Mouse (Mus musculus) heart, adult 18-20 months (tissue): ENCODE results near the gene P2ry6. TPM values are rescaled to one million over a fixed set of nuclear protein-coding genes. Genes with fewer than 3 reads are reported as not detected.

Experiments used
- DNase-seq, 2 experiments: peaks; one replicate each; pipeline ENCODE4 v3.0.0; 2021 to 2022; ENCODE audit warnings: mixed read lengths in 1 of 2
- total RNA-seq, 2 experiments: library from RNA; stranded (reverse); gene quantifications; 2 replicates each; pipeline ENCODE4 v1.2.3; 2021

Gene P2ry6
- total RNA-seq, 2 experiments from 2014 or later = 3.2 TPM

GRCm38 (mm10) chr7:100990636-100991311 lies 16.3 kb upstream of the P2ry6 start:
- peak; percentile 75 to 90 for DNase-seq

DNA sequence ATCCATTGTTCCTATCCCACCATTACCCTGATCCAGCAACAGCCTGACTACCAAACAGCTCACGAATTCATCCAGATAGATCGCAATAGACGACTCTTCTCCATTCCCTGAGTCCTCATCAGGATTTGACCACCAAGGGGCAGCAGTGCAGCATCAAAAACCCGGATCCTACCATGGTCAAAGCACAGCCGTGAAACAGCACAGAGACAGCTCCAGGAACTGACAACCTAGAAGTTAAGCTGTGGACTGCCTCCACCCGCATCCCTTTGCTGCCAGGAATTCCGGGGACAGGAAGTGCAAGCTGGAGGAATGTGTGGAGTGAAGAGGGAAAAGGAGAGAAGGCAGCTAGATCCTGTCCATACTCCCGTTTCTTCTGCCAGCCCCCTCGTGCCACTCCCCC lies 13.6 kb upstream of the P2ry6 start:
- peak; percentile 90 to 93 for DNase-seq

DNA sequence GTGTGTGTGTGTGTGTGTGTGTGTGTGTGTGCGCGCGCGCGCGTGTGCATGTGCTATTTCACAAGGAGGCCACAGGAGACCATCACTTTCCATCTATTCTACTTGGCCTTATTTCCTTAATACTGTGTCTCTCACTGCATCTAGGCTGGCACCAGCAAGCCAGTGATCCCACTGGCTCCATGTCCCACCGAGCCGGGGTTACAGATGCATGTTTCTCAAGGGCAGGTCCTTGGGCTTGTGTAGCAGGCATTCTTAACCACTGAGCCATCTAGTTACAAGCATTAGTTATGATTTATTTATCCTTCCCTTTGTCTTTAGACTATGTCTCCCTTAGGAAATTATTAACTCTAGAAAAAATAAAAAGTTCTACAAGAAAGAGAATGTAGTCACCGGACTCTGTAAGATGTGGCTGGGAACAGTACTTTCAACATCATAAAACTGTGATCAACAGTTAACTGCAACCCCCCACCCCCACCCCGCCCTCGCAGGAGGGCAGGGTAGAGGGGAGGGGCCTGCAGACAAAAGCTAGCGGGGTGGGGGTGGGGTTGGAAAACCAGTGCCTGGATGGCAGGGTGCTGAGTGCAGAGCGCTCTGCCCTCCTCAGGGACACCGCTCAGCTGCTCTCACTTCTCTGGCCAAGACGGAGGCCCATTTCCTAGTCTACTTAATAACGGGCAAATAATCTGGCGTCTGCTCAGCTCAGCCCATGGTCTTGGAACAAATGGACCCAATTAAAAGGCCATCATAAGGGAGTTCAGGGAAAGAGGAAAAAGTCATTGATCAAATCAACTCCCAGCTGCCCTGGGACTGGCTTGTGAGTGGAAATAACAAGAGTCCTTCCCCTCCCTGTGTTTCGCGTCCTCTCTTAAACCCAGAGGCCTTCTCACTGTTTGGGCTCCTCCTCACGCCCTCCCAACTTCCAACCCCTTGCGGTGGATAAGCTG lies 10.3 kb upstream of the P2ry6 start:
- no peak for DNase-seq

- DNase-seq = peak; percentile 72 to 83
Observed at GRCm38 (mm10) chr7:100979175-100979574, 4.7 kb upstream of the P2ry6 start.

DNA sequence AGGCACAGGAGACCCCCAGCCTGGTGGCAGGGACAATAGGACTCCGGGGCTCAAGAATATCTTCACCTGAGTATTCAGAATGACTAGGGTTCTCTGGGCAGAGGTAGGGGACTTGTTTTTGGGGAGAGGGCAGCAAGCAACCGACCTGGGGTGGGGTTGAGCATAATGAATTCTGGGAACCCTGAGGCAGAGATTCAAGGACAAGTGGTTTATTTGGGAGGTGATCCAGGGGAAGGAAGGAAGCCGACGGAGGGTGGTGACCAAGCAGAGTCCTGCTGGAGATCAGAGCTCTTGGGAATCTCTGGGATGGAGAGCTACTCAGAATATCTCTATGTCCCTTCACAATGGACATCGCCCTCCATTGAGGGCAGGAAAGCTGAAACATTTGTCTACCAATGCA lies 3.7 kb upstream of the P2ry6 start:
- DNase-seq = no peak

DNA sequence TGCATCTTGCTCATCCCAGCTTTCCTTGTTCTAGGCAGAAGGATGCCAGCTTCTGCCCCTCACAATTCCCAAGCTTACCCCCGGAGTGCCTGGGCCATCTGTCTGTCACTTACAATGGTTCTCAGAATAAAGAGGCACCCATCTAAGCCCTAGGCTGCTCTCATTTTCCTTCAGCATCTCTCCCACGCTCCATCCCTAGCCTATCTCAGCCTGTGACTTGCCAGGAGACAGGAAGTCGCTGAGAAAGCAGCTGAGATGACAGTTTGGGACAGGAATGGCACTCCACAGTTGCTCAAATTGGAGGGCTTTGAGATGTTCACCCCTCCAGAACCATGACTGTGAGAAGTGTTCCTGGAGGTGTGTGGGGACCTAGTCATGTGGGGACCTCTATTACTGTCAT lies 1.6 kb downstream of the P2ry6 start:
- DNase-seq = no peak

- DNase-seq = peak in 1 of 2 experiments; percentile 56
Observed at GRCm38 (mm10) chr7:100968874-100969659, 5.4 kb downstream of the P2ry6 start.

DNA sequence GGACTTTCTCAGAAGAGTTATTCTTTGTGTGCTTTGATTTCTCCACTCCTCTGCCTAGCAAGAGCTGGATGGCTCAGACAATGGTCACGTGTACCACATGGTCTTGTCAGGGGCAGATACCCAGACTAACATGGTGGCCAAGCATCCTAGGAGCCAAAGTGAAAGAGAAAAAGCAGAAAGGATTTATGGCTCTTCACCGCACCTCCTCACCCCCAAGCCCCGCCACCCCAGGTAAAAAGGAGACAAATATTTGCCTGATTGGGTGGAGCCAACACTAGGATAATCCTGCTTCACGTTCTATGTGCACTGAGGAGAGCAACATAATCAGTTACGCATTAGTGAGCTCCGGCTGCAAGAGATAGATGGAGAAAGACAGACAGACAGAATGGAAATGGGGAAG lies 6.1 kb downstream of the P2ry6 start:
- no peak for DNase-seq

DNA sequence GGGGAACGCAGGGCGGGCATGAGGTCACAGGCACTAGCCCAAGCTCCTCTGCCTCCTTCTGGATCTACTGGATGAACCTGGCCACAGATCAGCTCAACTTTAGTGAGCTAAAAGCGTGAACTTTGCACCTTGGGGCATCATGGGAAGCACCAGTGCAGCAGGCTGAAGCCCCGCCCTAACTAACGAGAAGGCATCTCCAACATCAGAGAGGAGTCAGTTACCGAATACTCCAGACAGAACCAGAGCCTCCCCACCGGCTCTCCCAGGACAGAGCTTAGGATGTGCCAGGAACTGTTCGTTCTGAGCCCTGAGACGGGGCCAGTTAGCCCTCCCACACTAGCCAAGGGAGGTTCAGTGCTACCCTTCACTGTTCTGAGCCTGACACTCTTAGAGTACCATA lies 6.6 kb downstream of the P2ry6 start:
- no peak for DNase-seq

DNA sequence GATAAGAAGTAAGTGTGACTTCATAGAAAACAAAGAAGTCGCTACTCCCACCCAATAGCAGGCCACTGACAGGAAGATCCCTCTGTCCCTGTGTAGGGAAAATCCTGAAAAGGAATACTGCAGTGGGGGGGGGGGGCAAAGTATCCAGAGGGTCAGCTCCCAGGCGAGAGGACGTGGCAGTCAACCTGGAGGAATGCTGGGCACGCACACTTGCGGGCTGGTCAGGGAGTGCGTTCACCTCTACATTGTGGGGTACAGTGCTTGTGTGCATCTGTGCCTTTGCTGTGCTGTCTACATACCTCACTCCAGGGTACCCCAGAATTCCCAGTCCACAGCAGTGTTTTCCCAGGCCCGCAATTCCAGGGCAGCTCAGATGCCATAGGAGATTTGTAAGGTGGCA lies 8.4 kb downstream of the P2ry6 start:
- no peak for DNase-seq

DNA sequence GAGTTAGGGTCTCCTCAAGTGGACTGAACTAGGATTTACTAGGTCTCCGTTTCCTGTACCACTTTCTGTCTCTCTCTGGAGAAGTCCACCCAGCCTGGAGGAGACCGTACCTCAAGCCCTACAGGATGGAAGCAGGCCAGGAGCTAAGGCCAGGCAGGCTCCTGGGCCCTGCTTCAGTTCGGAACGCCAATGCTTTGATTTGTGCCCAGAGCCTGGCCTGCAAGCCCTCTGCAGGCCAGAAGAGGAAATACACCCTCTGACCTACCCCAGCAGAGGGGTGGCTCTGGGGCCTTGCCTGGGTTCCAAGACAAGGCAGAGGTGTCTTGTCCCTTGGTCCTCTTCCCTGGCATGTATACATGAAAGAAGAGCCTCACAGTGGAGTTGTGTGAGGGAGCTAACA lies 9.4 kb downstream of the P2ry6 start:
- peak in 1 of 2 experiments; percentile 53 for DNase-seq

- peak in 1 of 2 experiments; percentile 74 for DNase-seq
Observed at GRCm38 (mm10) chr7:100964242-100964641, 10.2 kb downstream of the P2ry6 start.

- DNase-seq = peak in 1 of 2 experiments; percentile 42
Observed at GRCm38 (mm10) chr7:100963381-100963780, 11.1 kb downstream of the P2ry6 start.

GRCm38 (mm10) chr7:100961146-100961545 lies 13.3 kb downstream of the P2ry6 start:
- peak in 1 of 2 experiments; percentile 55 for DNase-seq

GRCm38 (mm10) chr7:100960462-100960861 lies 14.0 kb downstream of the P2ry6 start:
- DNase-seq = no peak

DNA sequence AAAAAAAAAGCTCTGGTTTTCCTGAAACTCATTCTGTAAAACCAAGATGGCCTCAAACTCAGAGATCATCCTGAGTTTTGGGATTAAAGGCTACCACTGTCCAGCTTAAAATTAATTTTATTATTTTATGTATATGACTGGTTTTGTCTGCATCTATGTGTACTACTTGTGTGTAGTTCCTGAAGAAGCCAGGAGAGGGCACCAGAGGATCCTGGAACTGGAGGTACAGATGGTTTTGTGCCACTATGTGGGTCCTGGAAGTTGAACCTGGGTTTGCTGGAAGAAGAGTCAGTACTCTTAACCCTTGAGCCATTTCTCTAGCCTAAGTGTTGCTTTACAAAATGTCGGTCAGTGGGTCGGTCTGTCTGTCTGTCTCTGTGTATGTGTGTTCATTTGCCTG lies 16.0 kb downstream of the P2ry6 start:
- DNase-seq = no peak

DNA sequence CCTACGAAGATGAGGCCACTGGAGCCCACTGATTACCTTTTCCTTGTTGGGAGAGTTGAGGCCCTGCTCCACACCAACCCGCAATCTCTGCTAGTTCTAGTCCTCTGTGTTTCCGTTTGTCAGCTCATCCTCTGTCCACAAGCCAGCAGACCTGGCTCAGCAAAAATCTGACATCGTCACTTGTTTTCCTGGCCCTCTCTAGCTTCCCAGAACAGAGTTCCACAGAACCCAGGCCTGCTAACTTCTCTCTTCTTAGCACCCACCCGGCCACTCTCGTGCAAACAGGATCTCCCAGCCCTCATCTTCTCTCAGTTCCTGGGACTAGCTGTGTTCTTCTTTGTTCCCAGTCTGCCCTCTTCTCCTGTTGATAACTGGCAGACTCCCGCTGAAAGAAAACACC lies 21.8 kb downstream of the P2ry6 start:
- DNase-seq = peak in 1 of 2 experiments; percentile 73

GRCm38 (mm10) chr7:100951903-100952302 lies 22.5 kb downstream of the P2ry6 start:
- peak; percentile 26 to 62 for DNase-seq

- DNase-seq = peak; percentile 47 to 85
Observed at GRCm38 (mm10) chr7:100950481-100951010, 23.9 kb downstream of the P2ry6 start.

DNA sequence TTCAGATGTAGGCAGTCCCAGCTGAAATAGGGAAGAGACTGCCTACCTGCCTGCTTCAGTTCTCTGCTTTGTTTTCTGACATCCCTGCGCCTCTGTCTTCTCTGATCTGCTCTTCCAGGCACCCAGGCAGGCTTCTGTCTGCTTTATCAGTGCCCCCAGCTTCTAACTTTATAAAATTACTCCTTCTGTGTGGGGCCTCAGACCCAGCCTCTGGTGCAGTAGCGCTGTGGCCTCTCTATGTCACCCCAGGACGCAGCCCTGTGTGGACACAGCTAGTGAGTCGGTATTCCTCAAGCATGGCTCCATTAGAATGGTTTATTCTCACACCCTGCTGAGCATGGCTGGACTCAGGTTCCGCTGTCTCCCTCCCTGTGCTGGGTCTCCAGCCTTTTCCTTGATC lies 24.4 kb downstream of the P2ry6 start:
- no peak for DNase-seq

GRCm38 (mm10) chr7:100944738-100945137 lies 29.7 kb downstream of the P2ry6 start:
- no peak for DNase-seq

GRCm38 (mm10) chr7:100944306-100944705 lies 30.1 kb downstream of the P2ry6 start:
- DNase-seq = peak in 1 of 2 experiments; percentile 54
